Mouse (Mus musculus): ENCODE results near the gene Eva1a. TPM values are rescaled to one million over a fixed set of nuclear protein-coding genes. Genes with fewer than 3 reads are reported as not detected.
A peak's percentile ranks its signal among the peaks of the same experiment; 100 is the strongest.

Gene Eva1a
- total RNA-seq (2022) = 10 to 100 TPM; 12.8 to 16.0 (median 14.0) TPM

DNA sequence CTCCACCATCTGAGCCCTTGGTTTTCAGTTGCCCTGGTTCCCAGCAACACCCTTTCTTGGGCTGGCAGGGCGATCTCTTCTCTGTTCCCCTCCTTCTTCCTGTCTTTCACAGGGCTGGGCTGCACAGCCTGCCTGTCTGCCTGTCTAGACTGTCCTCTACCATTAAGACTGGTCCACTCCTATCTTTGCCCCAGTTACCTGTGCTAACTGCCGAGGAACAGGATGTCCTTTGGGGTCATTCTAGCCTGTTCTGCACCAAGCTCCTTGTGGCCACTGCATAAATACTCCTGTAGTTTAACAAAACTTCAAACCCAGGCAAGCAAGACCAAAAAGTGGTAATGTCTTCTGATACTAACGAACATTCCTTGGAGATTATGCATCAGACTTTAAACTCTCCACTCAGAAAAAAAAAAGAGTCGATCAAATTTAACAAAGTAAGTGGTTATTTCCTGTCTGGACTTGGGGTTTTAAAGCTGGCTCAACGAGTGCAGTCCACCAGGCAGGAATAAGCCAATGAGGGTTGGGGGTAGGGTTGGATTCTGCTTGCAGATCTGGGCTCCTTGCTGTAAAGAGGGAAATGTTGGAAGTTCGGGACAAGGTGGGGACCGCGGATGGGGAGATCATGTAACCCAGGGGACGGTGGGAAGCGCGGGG, at the start of gene Eva1a:
Gene Eva1a (plus strand): TSS at position 210 of the 654 bp plus-strand sequence.
- DNase-seq (ENCODE audit: low spot score in 2 of 2) = no peak

DNA sequence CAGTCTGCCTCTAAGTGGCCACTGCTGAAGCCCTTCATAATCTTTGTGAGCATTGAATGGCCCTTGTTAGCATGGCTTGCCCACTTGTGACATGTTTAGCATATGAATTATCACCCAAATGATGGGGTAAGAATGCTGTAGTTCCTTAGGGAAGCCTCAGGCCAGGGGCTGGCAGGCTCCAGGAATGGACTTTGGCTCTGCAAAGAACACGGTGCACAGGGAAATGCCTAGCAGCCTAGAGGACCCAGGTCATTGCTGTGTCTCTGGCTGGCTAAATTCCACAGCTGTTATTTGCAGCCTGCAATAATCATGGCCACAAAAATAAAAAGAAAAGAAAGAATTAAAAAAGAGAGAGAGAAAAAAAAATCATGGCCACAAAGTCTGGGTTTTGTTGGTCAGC, 28.5 kb upstream of the Eva1a start:
- no peak for DNase-seq (ENCODE audit: low spot score in 2 of 2)

DNA sequence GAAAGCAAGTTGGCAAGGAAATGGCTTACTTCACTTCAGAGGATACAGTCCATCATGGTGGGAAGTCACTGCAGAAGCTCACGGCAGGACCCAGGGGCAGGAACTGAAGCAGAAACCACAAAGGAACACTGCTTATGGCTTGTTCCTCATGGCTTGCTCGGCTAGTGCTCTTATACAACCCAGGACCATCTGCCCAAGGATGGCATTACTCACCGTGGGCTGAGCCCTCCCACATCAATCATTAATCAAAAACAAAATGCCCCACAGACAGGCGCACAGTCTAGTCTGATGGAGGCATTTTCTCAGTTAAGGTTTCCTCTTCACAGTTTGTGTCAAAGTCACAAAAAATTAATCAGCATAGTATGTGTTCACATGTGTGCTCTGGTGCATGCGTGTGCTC, 19.8 kb upstream of the Eva1a start:
- DNase-seq (ENCODE audit: low spot score in 2 of 2) = no peak

DNA sequence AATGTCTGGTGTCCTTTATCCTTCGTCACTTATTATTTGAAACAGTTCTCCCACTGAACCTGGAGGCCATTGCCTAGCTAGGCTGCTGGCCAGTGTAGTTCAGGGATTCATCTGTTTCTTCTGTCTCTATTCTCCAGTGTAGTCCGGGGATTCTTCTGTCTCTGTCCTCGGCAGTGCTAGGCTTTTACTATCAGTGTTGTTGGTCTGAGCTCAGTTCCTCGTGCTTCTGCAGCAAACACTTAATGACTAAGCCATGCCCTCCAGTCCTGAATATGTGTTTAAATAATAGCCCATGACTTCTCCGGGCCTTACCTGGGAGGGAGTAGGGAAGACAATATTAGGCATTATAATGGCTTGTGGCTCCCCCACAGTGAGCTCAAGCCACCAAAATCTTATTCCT, 19.3 kb upstream of the Eva1a start:
- DNase-seq (ENCODE audit: low spot score in 2 of 2) = no peak

DNA sequence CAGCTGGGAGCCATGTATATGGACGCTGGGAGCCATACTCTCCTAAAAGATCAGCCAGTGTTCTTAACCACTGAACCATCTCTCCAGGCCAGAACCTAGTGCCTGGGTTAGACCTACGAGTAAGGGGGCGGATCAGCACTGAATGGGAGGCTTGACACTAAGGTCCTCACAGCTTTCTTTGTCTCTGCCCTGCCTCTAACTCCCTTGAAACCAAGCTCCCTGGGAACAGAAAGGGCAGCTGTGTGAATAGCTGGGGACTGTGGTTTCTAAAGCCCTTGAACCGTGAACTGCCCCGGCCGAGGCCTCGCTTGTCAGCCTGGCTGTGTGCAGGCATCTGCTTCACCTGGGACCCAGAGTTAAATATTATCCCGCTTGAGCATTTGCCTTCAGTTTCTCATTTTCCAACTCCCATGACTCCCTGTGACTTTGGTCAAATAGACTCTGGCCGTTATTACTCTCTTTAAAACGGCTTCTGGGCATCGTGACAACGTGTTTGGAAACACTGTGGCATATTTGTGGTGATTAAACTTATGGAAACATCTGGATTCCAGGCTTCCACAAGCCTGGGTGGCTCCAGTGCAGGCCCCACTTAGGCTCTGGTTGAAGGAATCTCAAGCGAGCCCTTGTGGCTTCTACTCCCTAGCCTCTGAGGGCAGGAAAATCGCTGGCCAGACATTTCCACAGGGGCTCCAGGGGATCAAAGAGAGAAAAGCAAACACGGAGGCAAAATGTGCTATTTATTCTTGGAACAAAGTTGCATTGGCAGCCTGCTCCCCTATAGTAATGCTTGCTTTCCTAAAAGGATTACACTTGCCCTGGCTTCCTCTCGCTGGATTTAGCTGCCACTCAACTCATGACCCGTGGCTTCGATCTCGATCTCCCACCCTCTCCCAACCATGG, 11.0 kb upstream of the Eva1a start:
- DNase-seq (ENCODE audit: low spot score in 2 of 2) = no peak

DNA sequence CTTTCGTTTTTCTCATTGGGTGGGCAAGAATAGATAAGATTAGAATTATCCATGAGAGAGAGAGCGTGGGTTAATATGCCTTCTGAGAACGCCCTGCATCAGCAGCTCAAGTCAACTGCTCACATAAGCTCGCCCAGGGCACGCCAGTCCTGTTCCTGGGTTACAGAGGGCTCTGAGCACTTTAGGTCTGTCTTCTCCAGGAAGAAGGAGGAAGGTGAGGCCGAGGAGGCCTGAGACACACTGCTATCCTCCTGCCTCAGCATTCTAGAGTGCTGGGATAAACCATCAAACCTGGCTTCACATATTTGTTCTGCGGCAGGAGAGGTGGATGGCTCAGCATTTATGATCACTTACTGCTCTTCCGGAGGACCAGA, 10.3 kb upstream of the Eva1a start:
- DNase-seq (ENCODE audit: low spot score in 2 of 2) = no peak

DNA sequence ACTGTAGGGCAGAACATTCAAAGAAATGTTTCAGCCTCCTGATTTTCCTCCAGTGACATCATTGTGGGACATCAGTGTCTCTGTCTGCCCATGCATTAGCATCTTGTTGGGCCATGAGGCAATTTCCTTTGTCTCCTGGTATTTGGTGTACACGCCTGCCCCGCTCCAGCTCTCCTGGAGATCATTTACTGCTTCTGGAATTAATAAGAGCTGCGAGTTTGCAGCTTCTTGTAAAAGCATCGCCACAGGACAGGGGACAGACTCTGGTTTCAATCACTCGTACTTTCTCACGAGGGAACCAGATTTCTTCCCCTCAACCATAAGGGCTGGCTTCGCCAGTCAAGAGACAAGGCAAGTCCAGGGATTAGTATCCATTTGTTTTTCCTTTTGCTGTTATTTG, 3.6 kb upstream of the Eva1a start:
- DNase-seq (ENCODE audit: low spot score in 2 of 2) = no peak

DNA sequence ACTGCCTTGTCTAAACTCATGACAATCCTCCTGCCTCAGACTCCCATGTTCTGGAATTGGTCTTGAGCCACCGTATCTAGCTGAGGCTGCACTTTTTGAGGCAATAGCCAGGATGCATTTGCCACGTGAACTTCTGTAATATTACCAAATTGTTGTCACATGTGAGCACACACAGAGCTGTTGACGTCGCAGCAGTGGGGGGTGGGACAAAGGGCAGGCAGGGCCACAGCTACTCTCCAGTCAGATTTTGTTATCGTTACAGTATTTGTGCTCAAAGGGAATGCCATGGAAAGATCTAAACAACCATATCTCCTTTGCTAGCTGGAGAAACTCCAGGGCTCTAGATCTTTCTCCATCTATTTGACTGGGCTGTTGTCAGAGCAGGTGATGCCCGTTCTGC, 1.6 kb upstream of the Eva1a start:
- no peak for DNase-seq (ENCODE audit: low spot score in 2 of 2)

DNA sequence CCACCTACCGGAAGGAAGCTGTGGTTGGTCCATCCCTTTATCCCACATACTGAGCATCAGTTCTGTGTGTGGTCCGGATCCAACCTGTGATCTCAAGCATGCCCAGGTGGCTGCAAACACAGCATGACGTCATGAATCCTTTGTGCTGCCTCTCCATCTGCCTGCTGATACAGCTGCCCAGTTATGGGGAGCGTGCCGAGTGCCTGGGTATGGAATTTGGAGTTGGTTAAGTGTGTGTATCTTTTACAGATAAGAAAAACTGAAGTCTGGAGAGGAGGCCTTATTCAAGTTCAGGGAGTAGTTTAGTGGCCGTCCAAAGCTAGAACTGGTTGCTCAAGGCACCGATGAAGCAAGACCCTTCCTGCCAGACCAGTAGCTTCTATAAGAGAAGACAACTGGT, 875 bp upstream of the Eva1a start:
- no peak for DNase-seq (ENCODE audit: low spot score in 2 of 2)

DNA sequence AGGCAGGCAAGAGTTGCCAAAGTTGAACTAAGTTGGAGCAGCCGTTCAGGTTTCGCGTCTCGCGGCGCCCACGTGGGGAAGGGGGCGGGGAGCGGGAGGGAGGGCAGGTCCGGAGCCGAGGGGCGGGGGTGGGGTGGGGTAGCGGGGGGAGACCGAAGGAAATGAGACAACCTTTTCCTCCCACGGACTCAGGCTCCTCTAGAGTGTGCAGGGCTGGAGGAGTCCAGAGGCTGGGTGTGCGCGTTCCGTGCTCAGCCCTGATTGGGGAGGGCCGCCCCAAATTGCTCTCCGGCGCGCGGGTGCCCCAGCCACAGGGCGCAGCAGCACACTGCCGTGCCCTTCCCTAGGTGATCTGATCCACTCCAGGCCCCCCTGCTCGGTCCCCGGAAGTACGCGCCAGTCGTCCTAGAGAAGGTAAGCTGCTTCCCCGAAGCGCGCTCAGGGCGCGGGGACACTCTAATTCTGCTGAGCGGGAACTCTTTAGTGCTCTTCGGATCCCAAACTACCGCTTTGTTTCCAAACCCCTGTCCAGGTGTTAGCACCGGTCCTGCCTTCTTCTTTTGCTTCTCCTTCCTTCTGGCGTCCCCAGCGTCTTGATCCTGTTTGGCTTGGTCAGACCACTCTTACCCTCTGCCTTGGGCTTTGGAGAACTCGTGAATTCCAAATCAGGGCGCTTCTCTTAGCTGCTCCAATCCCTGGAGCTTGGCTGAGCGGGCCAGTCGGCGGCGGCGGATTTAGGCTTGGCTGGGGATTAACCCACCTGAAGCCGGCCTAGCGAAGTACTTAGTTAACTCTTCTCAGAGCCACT, 849 bp downstream of the Eva1a start:
- DNase-seq (ENCODE audit: low spot score in 2 of 2) = no peak

DNA sequence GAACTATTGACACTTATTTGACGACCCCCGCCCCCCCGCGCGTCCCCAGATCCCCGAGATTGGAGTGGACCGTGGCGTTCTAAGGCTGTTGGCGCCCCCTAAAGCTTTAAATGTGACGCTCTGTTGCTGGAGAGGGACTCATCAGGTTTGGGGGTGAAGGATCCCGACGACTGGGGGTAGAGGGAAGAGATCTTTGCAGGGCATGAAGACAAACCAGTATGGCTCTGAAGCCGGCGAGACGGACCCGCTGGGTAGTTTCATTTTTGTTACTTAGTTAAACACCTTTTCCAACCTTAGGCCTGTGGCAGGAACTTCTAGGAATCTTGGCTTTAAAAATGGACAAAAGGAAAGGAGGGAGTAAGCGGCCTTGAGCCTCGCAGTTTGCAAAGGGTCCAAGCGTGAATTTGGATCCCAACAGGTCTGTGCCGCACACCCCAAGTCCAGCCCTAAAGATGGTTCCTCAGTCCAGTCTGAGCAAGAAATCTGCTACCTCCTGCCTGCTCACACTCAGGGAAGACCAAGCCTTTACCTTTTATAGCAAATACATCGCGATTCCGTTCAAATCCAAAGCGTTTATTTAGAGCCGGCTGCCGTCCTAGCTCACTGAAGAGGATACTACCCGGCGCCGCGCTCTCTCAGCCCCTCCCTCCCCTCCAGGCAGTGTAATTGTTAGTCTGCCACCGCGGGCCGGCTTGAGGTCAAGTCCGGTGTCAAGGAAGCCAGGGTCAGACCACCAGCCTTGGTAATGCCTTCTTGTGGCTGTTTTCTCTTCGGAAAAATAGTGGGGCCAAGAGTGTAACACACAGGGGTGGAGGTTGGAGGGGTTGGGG, 1.7 kb downstream of the Eva1a start:
- no peak for DNase-seq (ENCODE audit: low spot score in 2 of 2)

DNA sequence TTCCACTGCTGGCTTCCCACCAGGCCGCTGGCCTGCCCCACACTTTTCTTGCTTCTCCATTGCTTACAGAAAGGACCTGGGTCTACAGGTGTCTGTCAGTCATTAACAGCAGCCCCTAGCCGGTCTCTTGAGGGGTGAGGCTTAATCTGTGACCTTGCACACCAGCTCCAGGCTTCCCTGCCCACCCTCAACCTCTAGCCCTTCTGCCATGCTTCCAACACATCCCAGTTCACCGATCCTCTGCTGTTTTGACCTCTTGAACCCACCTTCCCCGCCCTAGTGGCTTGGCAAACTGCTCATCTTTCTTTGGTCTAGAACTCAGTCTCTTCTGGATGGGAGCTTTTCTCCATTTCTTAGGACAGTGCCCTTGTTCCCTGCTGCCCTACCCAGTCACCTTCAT, 2.8 kb downstream of the Eva1a start:
- no peak for DNase-seq (ENCODE audit: low spot score in 2 of 2)

DNA sequence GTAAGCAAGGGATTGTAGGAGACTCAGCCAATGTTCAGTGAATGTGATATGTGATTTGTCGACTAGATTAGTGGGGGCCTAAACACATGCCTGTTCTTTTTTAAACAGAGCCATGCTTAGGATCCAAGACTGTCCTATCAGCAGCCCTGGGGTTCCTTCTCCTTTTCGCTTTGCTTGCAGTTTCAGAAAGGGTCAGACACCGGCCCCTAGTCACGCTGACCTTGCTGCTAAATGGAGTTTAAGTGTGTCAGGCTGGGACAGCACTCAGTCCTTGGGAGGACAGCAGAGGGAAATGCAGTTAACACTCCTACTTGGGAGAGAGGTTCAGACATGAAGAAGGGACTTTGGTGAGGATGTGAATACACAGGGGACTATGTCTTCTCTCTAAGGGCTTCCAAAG, 3.7 kb downstream of the Eva1a start:
- DNase-seq (ENCODE audit: low spot score in 2 of 2) = no peak

DNA sequence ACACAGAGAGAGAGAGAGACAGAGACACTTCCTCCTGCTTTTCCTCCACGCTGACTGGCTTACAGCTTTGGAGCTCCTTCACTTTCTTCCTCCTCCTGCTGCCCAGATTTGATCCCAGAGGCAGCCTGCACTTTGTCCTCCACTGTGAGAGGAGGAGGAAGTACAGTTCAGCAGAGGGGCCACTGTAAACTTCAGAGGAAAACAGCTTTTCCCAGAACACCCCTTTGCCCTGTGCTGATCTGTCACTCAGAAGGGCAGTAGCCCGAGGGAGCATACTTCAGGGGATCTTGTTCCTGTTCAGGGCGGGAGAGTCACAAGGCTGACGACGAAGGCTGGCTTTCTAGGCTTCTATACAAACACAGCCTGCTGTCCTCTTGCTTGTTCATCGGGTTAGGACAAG, 7.1 kb downstream of the Eva1a start:
- no peak for DNase-seq (ENCODE audit: low spot score in 2 of 2)

DNA sequence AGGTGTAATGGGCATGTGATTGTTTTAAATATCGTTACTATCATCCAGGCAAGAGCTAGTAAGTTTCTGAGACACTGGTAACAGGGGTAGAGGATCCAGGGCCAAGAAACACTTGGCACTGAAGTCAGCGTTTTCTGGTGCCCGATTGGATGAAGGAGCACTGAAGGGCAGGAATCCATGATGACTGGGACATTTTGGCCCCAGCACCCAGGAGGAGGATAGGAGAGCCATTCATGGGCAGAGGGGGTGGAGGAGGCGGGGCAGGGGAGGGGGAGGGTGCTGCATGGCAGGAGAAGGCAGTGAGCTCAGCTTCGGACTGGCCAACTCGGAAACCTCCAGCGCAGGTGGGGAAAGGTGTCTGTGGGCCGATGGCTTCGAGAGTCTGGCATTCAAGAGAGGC, 9.4 kb downstream of the Eva1a start:
- peak; percentile 10 to 14 for DNase-seq (ENCODE audit: low spot score in 2 of 2)

DNA sequence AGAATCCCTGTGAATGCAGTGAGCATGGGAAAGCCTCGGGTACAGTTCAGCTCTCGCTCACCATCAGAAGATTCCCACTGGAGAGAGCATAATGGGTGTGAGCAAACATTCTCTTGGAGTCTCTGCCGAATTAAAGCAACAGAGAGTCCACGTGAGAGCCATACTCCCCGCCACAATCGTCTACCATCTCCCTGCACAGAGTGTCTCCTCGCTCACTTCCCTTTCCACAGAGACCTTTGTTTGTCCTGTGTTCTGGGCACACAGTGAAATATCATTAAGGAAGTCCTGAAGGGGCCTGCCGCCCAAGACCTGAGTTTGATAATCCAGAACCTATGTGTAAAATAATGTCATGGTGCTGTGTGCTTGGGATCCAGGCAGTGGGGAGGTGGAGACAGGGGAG, 10.7 kb downstream of the Eva1a start:
- DNase-seq (ENCODE audit: low spot score in 2 of 2) = no peak

DNA sequence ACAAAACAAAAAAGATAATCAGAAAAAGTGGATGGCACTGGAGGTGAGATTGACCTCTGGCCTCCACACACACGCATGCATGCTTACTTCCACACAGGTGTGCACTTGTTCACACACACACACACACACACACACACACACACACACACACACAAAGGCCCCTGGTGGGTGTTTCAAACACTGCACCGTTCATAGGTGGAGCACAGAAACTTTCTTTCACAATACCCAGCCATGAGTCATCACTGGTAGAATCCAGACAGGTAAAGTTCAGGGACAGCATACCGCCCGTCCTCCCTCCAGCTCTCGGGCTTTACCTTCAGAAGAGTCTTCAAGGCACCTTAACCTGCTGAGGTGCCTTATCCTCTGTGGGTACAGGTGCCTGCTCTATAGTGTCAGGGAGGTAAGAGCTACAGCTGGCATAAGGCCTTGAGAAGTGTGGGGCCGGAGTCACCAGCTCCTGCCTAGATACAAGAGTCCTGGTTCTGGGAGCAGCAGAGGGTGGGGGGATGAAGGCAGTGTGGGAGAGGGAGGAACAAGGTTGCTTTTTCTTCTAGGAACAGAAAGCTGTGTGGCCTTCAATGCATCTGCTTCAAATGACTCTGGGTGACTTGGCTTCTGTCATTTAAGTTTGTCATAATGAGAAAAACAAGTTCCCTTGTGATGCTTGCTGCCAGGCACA, 11.3 kb downstream of the Eva1a start:
- no peak for DNase-seq (ENCODE audit: low spot score in 2 of 2)

DNA sequence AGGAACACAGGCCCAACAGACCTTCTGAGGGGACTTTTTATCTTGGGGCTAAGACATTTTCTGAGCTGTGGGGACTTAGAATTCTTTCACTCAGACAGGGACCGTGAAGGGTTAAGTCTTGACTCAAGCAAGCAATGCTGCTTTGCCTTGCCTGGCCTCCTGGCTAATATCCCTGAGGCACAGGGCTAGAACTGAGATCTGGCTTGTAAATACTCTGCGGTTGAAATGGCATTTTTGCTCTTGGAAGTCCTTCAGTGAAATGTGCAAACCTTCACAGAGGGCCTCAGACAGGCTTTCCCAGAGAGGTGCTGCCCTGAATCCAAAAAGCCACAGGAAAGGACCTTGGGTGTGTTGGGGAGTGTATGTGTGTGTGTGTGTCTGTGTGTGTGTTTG, 11.9 kb downstream of the Eva1a start:
- DNase-seq (ENCODE audit: low spot score in 2 of 2) = no peak

DNA sequence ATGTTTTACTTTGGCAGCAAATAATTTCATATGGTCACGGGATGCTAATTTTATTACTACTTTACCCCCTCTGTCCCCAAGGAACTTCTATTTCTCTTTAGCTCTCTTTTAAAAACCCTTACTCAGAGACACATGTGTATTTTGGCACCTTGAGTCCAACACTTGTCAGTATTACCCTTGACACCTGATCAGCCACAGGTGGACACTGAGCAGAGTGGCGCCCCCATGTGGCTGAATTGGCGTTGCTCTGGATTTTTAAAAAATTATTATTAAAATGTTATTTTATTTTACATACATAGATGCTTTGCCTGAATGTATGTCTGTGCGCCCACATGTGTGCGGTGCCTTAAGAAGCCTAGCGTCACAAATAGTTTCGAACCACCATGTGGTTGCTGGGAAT, 14.0 kb downstream of the Eva1a start:
- DNase-seq (ENCODE audit: low spot score in 2 of 2) = no peak

DNA sequence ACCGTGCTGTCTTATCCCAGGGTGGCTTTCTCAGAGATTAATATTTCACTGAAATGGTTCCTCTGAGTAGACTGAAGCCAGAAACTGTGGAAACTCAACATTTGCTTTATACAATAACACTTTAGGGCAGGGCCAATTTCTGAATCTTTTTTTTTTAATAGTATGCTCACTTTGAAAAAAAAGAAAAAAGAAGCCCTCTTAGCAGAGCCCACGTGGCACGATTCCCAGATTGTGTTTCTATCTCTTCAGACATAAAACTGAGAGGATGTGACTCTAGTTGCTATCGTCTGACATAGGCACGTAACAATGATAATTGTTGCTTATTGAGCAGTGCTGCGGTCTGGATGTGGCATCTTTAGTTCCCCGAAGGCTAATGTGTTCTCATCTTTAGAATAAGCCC, 19.1 kb downstream of the Eva1a start:
- DNase-seq (ENCODE audit: low spot score in 2 of 2) = no peak

DNA sequence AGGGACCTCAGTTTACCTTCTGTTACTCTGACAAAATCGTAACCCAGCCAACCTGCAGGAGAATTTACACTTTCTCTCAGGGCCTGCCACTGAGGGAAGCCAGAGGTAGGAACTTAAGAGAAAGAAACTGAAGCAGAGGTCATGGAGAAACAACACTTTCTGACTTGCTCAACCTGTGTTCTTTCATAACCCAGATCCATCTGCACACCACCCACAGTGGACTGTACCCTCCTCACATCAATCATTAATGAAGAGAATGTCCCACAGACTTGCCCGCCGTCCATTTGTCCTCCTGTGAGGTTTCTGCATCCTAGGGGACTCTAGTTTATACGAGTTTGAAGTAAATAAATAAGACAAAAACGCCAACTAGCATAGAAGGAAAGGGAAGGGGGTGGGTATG, 24.4 kb downstream of the Eva1a start:
- DNase-seq (ENCODE audit: low spot score in 2 of 2) = no peak
